8 mouse cellular contexts compared by ENCODE assay signal in genomic region chr3:68764917-68765598, GRCm38 (mm10).
DNase-seq lines count a peak whose midpoint lies in the region; ATAC-seq and TF ChIP-seq lines count a peak whose summit lies in the region.

No protein-coding gene starts in this region.

- H3K9me3 ChIP-seq in liver, embryonic 11.5 days (ENCODE audit: control insufficient read depth, low read length): no peaks in the 10 kb centered on the region

- DNase-seq in MN1 (ENCODE audit: low spot score) (peak; percentile 10), adipocyte (ENCODE audit: low spot score) (peak; percentile 99)
- peak; percentile 79 to 85 for DNase-seq in heart, adult 2 months
- DNase-seq in liver, embryonic 11.5 days (ENCODE audit: low spot score): no peak
- DNase-seq in right cerebral cortex, postnatal 25 days: peak; percentile 63
- DNase-seq in testis, postnatal 10 days (ENCODE audit: low spot score): no peak
- no peak for DNase-seq in natural killer cell, adult 2 months (ENCODE audit: low spot score in 2 of 2)

- TF ChIP-seq POLR2A in heart, adult 2 months (IDR thresholded peaks at IDR 0.05; ENCODE audit: insufficient read depth, low read depth, low read length): no peak

- H3K27me3 ChIP-seq in heart, adult 2 months (ENCODE audit: control insufficient read depth, insufficient read depth, low read length): no peaks in the 10 kb centered on the region; the same call in 1 of the 2 replicates
- H3K27me3 ChIP-seq in liver, embryonic 11.5 days (replicated peaks; ENCODE audit: control insufficient read depth, insufficient read depth, low read length): no peaks in the 10 kb centered on the region

- peak overlapping the region; percentile 40 for H3K27ac ChIP-seq in heart, adult 2 months
- H3K27ac ChIP-seq in liver, embryonic 11.5 days (ENCODE audit: low read depth, low read length): 0 out of 2 replicates have a peak overlapping the region, but pooled peaks have one; percentile 34

- no peak overlapping the region for H3K4me2 ChIP-seq in liver, embryonic 11.5 days

- H3K4me1 ChIP-seq in heart, adult 2 months (ENCODE audit: control insufficient read depth, insufficient read depth, low read length): peaks cover 13% of the 10 kb centered on the region
- H3K4me1 ChIP-seq in liver, embryonic 11.5 days (replicated peaks; ENCODE audit: control insufficient read depth, insufficient read depth, low read length): peaks cover 10% of the 10 kb centered on the region

- peak; percentile 52 for ATAC-seq in liver, embryonic 11.5 days (replicated peaks; ENCODE audit: low FRiP score)
- no peak for ATAC-seq in activated CD4-positive, CD25-positive, alpha-beta regulatory T cell, adult 4 months

- WGBS in heart, adult 2 months: 13% methylated on average over 7 of the region's 7 CpGs
- 55% methylated on average over 7 of the region's 7 CpGs for WGBS in liver, embryonic 11.5 days

- intact Hi-C loops in heart, adult 2 months (cut with DNase I): no loop called here

- H3K4me3 ChIP-seq in heart, adult 2 months: no peak overlapping the region
- no peak overlapping the region for H3K4me3 ChIP-seq in liver, embryonic 11.5 days (ENCODE audit: low read depth, low read length)

- 0 out of 2 replicates have a peak, but pooled peaks have one; percentile 40 for TF ChIP-seq EP300 in heart, adult 2 months (IDR thresholded peaks at IDR 0.05; ENCODE audit: insufficient read depth, low read depth, low read length)

- H3K79me2 ChIP-seq in heart, adult 2 months (replicated peaks; ENCODE audit: control insufficient read depth, insufficient read depth, low read length): no peaks in the 10 kb centered on the region

- no peaks in the 10 kb centered on the region for H3K36me3 ChIP-seq in heart, adult 2 months (ENCODE audit: control insufficient read depth, insufficient read depth, low read length)
- no peaks in the 10 kb centered on the region for H3K36me3 ChIP-seq in liver, embryonic 11.5 days (ENCODE audit: control insufficient read depth, insufficient read depth, low read length)

- no peak for TF ChIP-seq CTCF in heart, adult 2 months (IDR thresholded peaks at IDR 0.05)

- H3K9ac ChIP-seq in heart, adult 2 months (ENCODE audit: low read depth, low read length): no peak overlapping the region
- H3K9ac ChIP-seq in liver, embryonic 11.5 days (ENCODE audit: low read depth, low read length): no peak overlapping the region

Comparison
In these comparisons a context has a peak if more than half of its experiments do, and no peak if none do; other contexts are left out.
1. DNase-seq: peak in MN1 (single experiment), adipocyte (single experiment), heart, adult 2 months (2 of 2) and right cerebral cortex, postnatal 25 days (single experiment); none in liver, embryonic 11.5 days (single experiment), testis, postnatal 10 days (single experiment) and natural killer cell, adult 2 months (0 of 2).